Mouse (Mus musculus): ENCODE data around the gene Olfr771.
"Not testable (repeated sequence)": the region's sequence is repeated elsewhere in the genome, so short reads cannot be mapped to it uniquely, and the experiment has no call there.

Gene Olfr771

GRCm38 (mm10) chr10:129164651-129165050 is at the start of gene Olfr771:
Olfr771 (minus strand) TSS chr10:129164751.
- CTCF ChIA-PET: no interaction called here
- POLR2A ChIA-PET: no interaction called here

- CTCF ChIA-PET, POLR2A ChIA-PET: not testable (repeated sequence)
Observed at GRCm38 (mm10) chr10:129187319-129187718, 22.8 kb upstream of the Olfr771 start, which contains the start of gene Olfr773. Olfr773 (minus strand) TSS chr10:129187419.

DNA sequence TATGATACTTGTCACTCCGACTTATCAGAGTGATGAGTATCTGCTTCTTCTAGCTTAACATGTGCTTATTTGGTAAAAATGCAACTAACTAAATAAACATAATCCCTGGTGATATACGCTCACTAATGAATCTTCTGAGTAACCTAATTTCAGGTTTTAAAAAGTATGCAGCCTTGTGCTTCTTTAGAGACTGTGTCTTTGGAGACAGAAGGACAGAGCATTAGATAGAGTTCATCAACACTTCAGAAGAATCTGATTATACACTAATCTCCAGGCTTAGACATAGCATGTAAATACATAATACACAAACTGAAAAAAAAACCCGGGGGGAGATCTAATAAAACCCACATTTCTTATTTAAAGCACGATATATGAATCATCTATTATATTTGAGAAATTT is 13.3 kb upstream of the Olfr771 start, which contains the start of gene Olfr772:
Gene Olfr772 (minus strand): TSS at position 101 of the 400 bp plus-strand sequence.
- POLR2A ChIA-PET, CTCF ChIA-PET: not testable (repeated sequence)

DNA sequence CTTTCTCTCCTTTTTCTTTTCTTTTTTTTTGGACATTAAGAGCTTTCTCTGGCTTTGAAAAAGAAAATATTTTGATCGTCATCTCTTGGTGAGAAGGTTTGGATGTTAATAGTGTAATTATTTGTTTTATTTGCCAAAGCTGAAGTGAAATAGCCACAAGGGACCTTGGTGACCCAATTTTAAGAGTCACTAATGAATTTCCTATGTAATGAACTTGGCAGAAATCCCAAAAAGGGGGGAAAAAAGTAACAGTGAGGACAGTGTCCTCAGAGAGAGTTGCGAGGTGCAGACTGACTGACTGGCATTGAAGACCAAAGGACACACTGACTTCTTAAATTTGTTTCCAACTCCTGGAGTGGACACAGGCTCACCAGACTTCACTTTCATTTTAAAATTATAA is 25.7 kb downstream of the Olfr771 start, which contains the start of gene Olfr770:
Gene Olfr770 (minus strand): TSS at position 101 of the 400 bp plus-strand sequence.
- POLR2A ChIA-PET: no interaction called here
- CTCF ChIA-PET: no interaction called here

- CTCF ChIA-PET: no interaction called here
- POLR2A ChIA-PET: no interaction called here
Observed at GRCm38 (mm10) chr10:129117761-129118160, 46.8 kb downstream of the Olfr771 start, which contains the start of gene Olfr769. Olfr769 (minus strand) TSS chr10:129117861.

DNA sequence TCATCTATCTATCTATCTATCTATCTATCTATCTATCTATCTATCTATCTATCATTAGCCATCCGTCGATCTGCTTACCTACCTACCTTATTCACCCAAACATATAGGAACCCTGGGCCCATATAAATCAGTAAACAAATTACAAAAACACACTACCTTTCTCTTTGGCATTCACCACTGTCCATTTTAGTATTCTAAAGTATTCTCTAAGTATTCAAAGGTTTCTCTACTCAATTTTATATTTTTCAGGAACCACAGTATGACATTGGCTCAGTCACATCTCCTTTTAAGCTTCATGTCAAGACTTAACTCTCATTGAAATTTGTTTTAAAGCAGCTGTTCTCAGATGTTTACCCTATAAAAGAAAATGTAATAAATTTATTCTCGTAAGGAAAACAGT is 49.4 kb downstream of the Olfr771 start:
- ChIA-PET POLR2A (no interaction called here), CTCF (no interaction called here)

All from embryonic stem cell, embryonic (primary cell).